Mouse (Mus musculus): ENCODE data around the gene Hist1h2bc. TPM values are rescaled to one million over a fixed set of nuclear protein-coding genes. Genes with fewer than 3 reads are reported as not detected.

Gene Hist1h2bc
- polyA plus RNA-seq, 1 experiment from 2014 or later, result 25.3 TPM

DNA sequence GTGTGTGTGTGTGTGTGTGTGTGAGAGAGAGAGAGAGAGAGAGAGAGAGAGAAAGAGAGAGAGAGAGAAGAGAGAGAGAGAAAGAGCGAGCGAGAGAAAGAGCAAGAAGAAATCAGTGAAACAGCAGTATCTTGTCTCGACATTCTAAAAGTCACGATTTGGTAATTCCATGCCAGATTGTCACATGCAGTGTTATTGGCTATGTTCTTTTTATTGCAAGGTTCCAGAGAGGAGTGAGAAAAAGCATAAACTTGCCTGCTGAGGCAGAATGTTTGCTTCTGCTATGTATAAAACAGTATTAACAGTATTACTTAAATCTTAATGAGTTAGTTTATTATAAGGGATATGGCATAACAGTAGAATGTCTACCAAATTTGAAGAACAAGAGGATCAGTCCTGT is 2.0 kb downstream of the Hist1h2bc start:
- 60% methylated on average over 4 of the region's 4 CpGs for WGBS
- peak overlapping the region; percentile 65 for H3K4me2 ChIP-seq
- H3K9ac ChIP-seq (ENCODE audit: low read length), result peak overlapping the region; percentile 76
- no peaks in the 10 kb centered on the region for H3K9me3 ChIP-seq (ENCODE audit: control insufficient read depth, low read length)
- peak overlapping the region; percentile 95 for H3K27ac ChIP-seq (ENCODE audit: low read depth, low read length)
- no peaks in the 10 kb centered on the region for H3K27me3 ChIP-seq (ENCODE audit: control insufficient read depth, insufficient read depth, low read length)
- H3K4me3 ChIP-seq (ENCODE audit: low read depth, low read length), result peak overlapping the region; percentile 41
- peak; percentile 88 for DNase-seq (ENCODE audit: low spot score, missing footprints)
- no peak for ATAC-seq (ENCODE audit: low FRiP score)
- peaks cover 11% of the 10 kb centered on the region for H3K4me1 ChIP-seq (ENCODE audit: control insufficient read depth, insufficient read depth, low read length)
- no peaks in the 10 kb centered on the region for H3K36me3 ChIP-seq (ENCODE audit: control insufficient read depth, insufficient read depth, low read length)

DNA sequence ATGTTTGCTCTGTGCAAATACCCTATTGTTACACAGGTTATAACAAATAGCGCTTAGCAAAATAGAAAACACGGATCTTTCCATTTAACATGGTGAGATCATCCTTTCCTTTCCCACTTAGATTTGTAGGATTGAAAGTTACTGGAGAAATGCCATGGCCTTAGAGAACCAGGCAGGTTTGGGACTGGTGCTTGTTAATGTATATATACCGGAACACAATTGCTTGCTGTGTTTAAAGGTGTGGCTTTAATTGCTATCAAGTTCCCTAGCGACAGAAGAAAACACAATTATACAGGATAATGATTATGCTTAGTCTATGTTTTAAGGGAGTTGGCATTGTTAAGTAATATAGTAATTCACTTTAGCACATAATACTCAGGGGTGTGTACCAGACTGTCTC is 3.2 kb downstream of the Hist1h2bc start:
- no peaks in the 10 kb centered on the region for H3K27me3 ChIP-seq (ENCODE audit: control insufficient read depth, insufficient read depth, low read length)
- no peak overlapping the region for H3K4me2 ChIP-seq
- no peak overlapping the region for H3K9ac ChIP-seq (ENCODE audit: low read length)
- no peak overlapping the region for H3K4me3 ChIP-seq (ENCODE audit: low read depth, low read length)
- peak; percentile 75 for DNase-seq (ENCODE audit: low spot score, missing footprints)
- 84% methylated on average over 4 of the region's 4 CpGs for WGBS
- peaks cover 11% of the 10 kb centered on the region for H3K4me1 ChIP-seq (ENCODE audit: control insufficient read depth, insufficient read depth, low read length)
- no peak for ATAC-seq (ENCODE audit: low FRiP score)
- no peak overlapping the region for H3K27ac ChIP-seq (ENCODE audit: low read depth, low read length)
- no peaks in the 10 kb centered on the region for H3K36me3 ChIP-seq (ENCODE audit: control insufficient read depth, insufficient read depth, low read length)
- no peaks in the 10 kb centered on the region for H3K9me3 ChIP-seq (ENCODE audit: control insufficient read depth, low read length)

DNA sequence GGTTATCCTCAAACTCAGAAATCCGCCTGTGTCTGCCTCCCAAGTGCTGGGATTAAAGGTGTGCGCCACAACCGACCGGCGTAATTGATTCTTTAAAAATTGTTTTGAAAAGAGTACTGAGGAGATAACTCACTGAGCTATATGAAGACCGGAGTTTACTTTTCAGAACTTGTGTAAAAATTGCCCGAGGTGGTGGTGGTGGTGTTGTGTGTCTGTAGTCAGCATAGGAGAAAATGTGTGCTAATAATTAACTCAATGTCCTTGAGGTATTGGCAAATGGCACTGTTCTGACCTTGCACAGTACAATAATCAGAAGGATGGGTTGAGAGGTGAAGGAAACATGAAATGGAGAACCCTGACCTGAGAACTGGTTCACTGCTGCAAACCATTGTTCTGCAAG is 3.9 kb downstream of the Hist1h2bc start:
- WGBS, result 92% methylated on average over 7 of the region's 7 CpGs
- no peak overlapping the region for H3K27ac ChIP-seq (ENCODE audit: low read depth, low read length)

DNA sequence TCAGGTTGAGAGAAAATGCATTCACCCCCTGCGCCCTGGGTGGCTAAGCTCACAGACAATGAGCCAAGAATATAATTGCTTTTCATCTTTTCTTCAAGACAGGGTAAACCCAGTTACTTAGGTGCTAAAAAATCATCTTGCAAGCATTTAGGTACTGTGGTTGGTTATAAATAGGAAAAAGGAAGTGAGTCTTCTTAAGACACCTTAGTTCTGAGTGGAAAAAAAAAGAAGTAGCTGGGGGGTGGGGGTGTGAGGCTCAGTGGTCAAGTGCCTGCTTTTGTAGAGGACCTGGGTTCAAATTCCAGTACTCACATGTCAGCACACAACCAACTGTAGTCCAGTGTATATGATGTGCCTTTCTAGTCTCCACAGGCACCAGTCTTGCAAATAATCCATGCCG is 5.0 kb downstream of the Hist1h2bc start:
- 89% methylated on average over 2 of the region's 2 CpGs for WGBS

More for the DNA sequence above, 3.9 kb downstream of the Hist1h2bc start:
- no peaks in the 10 kb centered on the region for H3K27me3 ChIP-seq (ENCODE audit: control insufficient read depth, insufficient read depth, low read length)
- H3K36me3 ChIP-seq (ENCODE audit: control insufficient read depth, insufficient read depth, low read length), result no peaks in the 10 kb centered on the region
- ATAC-seq (ENCODE audit: low FRiP score) (no peak), DNase-seq (ENCODE audit: low spot score, missing footprints) (peak; percentile 73)
- no peak overlapping the region for H3K4me3 ChIP-seq (ENCODE audit: low read depth, low read length)
- H3K9ac ChIP-seq (ENCODE audit: low read length), result no peak overlapping the region
- no peak overlapping the region for H3K4me2 ChIP-seq
- H3K4me1 ChIP-seq (ENCODE audit: control insufficient read depth, insufficient read depth, low read length), result peaks cover 5% of the 10 kb centered on the region; the same call in 1 of the 2 replicates
- H3K9me3 ChIP-seq (ENCODE audit: control insufficient read depth, low read length), result no peaks in the 10 kb centered on the region

DNA sequence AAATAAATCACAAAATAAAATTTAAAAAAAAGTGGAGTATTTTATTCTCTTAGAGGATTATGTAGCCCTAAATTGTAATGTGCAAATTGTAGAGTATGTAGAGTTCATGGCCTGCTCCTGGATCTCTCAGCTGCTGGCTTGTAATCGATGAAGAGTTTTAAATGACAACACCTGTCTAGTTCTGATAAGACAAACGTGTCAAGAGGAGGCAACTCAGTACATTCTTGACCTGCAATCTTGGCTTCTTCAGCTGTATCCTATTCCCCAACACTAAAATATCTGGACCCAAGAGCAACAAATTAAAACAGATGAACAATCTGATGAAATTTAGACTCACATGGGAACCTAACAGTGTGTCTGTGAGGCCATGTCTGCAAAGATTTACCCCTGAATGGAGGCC is 5.5 kb downstream of the Hist1h2bc start:
- DNase-seq (ENCODE audit: low spot score, missing footprints), result no peak
- Histone ChIP-seq H3K4me2 (no peak overlapping the region), H3K27me3 (ENCODE audit: control insufficient read depth, insufficient read depth, low read length) (no peaks in the 10 kb centered on the region), H3K9me3 (ENCODE audit: control insufficient read depth, low read length) (no peaks in the 10 kb centered on the region), H3K9ac (ENCODE audit: low read length) (no peak overlapping the region), H3K36me3 (ENCODE audit: control insufficient read depth, insufficient read depth, low read length) (no peaks in the 10 kb centered on the region), H3K27ac (ENCODE audit: low read depth, low read length) (no peak overlapping the region), H3K4me3 (ENCODE audit: low read depth, low read length) (no peak overlapping the region), H3K4me1 (ENCODE audit: control insufficient read depth, insufficient read depth, low read length) (peaks cover 2% of the 10 kb centered on the region; the same call in 1 of the 2 replicates)
- 69% methylated on average over 2 of the region's 2 CpGs for WGBS
- ATAC-seq (ENCODE audit: low FRiP score), result no peak

More for the DNA sequence above, 5.0 kb downstream of the Hist1h2bc start:
- peaks cover 2% of the 10 kb centered on the region; the same call in 1 of the 2 replicates for H3K4me1 ChIP-seq (ENCODE audit: control insufficient read depth, insufficient read depth, low read length)
- H3K4me3 ChIP-seq (ENCODE audit: low read depth, low read length), result no peak overlapping the region
- no peak for DNase-seq (ENCODE audit: low spot score, missing footprints)
- no peak overlapping the region for H3K9ac ChIP-seq (ENCODE audit: low read length)
- H3K4me2 ChIP-seq, result no peak overlapping the region
- no peaks in the 10 kb centered on the region for H3K27me3 ChIP-seq (ENCODE audit: control insufficient read depth, insufficient read depth, low read length)
- no peak for ATAC-seq (ENCODE audit: low FRiP score)
- no peaks in the 10 kb centered on the region for H3K36me3 ChIP-seq (ENCODE audit: control insufficient read depth, insufficient read depth, low read length)
- no peak overlapping the region for H3K27ac ChIP-seq (ENCODE audit: low read depth, low read length)
- no peaks in the 10 kb centered on the region for H3K9me3 ChIP-seq (ENCODE audit: control insufficient read depth, low read length)

DNA sequence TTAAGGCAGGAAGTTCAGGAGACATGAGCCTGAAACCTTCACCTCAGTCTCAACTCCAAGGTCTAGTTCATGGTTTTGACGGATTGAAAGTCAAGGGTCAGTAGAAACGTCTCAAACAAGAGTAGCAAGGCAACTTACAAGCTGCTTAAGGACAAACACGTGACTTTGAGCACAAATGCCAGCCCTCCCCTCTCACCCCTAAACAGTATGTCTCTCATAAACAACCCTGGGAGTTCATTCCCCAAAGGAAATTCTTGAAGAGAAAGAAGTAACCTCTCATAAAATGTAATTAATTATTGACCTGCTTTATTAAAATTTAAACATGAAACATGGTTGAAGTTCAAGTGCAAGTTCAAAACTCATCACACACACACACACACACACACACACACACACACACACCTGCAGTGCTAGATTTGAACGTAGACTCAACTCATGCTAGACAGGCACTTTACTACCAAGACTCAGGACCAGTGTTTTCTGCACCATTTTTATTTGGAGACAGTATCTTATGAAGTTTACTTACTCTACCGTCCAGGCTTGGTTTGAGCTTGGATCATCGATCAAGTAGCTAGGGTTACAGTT is 9.9 kb downstream of the Hist1h2bc start:
- 86% methylated on average over 6 of the region's 6 CpGs for WGBS
- H3K4me1 ChIP-seq (ENCODE audit: control insufficient read depth, insufficient read depth, low read length), result peaks cover 4% of the 10 kb centered on the region; the same call in 1 of the 2 replicates
- H3K9ac ChIP-seq (ENCODE audit: low read length), result no peak overlapping the region
- no peak overlapping the region for H3K4me2 ChIP-seq
- ATAC-seq (ENCODE audit: low FRiP score) (no peak), DNase-seq (ENCODE audit: low spot score, missing footprints) (no peak)
- H3K36me3 ChIP-seq (ENCODE audit: control insufficient read depth, insufficient read depth, low read length), result no peaks in the 10 kb centered on the region
- H3K9me3 ChIP-seq (ENCODE audit: control insufficient read depth, low read length), result no peaks in the 10 kb centered on the region
- no peaks in the 10 kb centered on the region for H3K27me3 ChIP-seq (ENCODE audit: control insufficient read depth, insufficient read depth, low read length)
- no peak overlapping the region for H3K4me3 ChIP-seq (ENCODE audit: low read depth, low read length)
- H3K27ac ChIP-seq (ENCODE audit: low read depth, low read length), result no peak overlapping the region

DNA sequence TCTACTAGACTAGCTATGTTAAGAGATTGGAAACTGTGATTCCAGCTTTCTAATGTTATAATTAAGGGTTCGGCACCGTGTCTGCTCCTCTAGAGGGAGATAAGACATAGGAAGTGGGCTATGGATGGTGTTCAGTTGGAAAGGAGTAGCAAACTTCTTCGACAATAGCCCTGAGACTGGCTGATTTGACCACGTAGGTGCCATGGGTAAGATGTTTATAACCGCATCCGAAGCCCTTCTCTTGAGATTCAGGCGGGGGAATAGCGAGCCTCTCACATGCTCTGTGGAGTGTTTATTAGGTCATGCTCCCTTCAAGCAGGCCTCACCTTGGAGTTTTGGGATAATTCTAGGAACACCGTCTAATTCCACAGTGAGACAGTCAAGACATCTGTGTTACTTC is 11.0 kb downstream of the Hist1h2bc start:
- ATAC-seq (ENCODE audit: low FRiP score) (no peak), DNase-seq (ENCODE audit: low spot score, missing footprints) (no peak)
- no peak overlapping the region for H3K4me3 ChIP-seq (ENCODE audit: low read depth, low read length)
- H3K4me1 ChIP-seq (ENCODE audit: control insufficient read depth, insufficient read depth, low read length), result peaks cover 6% of the 10 kb centered on the region; the same call in 1 of the 2 replicates
- no peak overlapping the region for H3K4me2 ChIP-seq
- H3K9me3 ChIP-seq (ENCODE audit: control insufficient read depth, low read length), result no peaks in the 10 kb centered on the region
- WGBS, result 94% methylated on average over 9 of the region's 9 CpGs
- H3K9ac ChIP-seq (ENCODE audit: low read length), result no peak overlapping the region
- no peaks in the 10 kb centered on the region for H3K36me3 ChIP-seq (ENCODE audit: control insufficient read depth, insufficient read depth, low read length)
- no peak overlapping the region for H3K27ac ChIP-seq (ENCODE audit: low read depth, low read length)
- H3K27me3 ChIP-seq (ENCODE audit: control insufficient read depth, insufficient read depth, low read length), result no peaks in the 10 kb centered on the region

DNA sequence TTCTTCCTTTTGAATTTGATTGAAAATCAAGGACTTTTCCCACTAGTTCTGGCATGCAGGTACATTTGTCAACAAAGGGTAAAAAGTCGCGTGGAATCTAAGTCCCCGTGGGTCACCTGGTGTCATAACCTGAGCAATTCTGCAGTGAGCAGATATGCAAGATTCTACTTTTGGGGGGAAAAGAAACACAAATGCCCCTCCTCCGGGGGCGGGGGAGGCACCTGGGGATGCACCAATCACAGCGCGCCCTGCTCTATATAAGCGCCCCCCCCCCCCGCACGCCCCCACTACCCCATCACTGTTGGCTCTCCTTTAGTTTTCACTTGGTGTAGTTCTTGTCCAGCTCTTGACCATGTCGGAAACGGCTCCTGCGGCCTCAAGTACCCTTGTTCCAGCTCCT is 11.5 kb downstream of the Hist1h2bc start, which contains the start of gene Hist1h1t:
Hist1h1t (plus strand) TSS at position 301 of the 400 bp plus-strand sequence.
- ATAC-seq (ENCODE audit: low FRiP score) (no peak), DNase-seq (ENCODE audit: low spot score, missing footprints) (no peak)
- Histone ChIP-seq H3K9me3 (ENCODE audit: control insufficient read depth, low read length) (no peaks in the 10 kb centered on the region), H3K4me2 (no peak within 1 kb of the TSS), H3K27ac (ENCODE audit: low read depth, low read length) (no peak within 1 kb of the TSS), H3K4me1 (ENCODE audit: control insufficient read depth, insufficient read depth, low read length) (peaks cover 6% of the 10 kb centered on the region; the same call in 1 of the 2 replicates), H3K4me3 (ENCODE audit: low read depth, low read length) (no peak within 1 kb of the TSS), H3K9ac (ENCODE audit: low read length) (no peak within 1 kb of the TSS), H3K36me3 (ENCODE audit: control insufficient read depth, insufficient read depth, low read length) (no peaks in the 10 kb centered on the region), H3K27me3 (ENCODE audit: control insufficient read depth, insufficient read depth, low read length) (no peaks in the 10 kb centered on the region)
- WGBS, result 51% methylated on average over 13 of the region's 13 CpGs

DNA sequence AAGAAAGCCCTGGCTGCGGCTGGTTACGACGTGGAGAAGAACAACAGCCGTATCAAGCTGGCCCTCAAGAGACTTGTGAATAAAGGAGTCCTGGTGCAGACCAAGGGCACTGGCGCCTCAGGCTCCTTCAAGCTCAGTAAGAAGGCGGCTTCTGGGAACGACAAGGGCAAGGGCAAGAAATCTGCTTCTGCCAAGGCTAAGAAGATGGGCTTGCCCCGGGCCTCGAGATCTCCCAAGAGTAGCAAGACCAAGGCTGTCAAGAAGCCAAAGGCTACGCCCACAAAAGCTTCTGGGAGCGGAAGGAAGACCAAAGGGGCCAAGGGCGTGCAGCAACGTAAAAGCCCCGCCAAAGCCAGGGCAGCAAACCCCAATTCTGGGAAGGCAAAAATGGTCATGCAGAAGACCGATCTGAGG is 12.1 kb downstream of the Hist1h2bc start:
- H3K4me3 ChIP-seq (ENCODE audit: low read depth, low read length), result no peak overlapping the region
- peaks cover 6% of the 10 kb centered on the region; the same call in 1 of the 2 replicates for H3K4me1 ChIP-seq (ENCODE audit: control insufficient read depth, insufficient read depth, low read length)
- H3K4me2 ChIP-seq, result no peak overlapping the region
- no peak overlapping the region for H3K27ac ChIP-seq (ENCODE audit: low read depth, low read length)
- no peak for DNase-seq (ENCODE audit: low spot score, missing footprints)
- H3K9ac ChIP-seq (ENCODE audit: low read length), result no peak overlapping the region
- ATAC-seq (ENCODE audit: low FRiP score), result no peak
- H3K27me3 ChIP-seq (ENCODE audit: control insufficient read depth, insufficient read depth, low read length), result no peaks in the 10 kb centered on the region
- 61% methylated on average over 15 of the region's 15 CpGs for WGBS
- H3K36me3 ChIP-seq (ENCODE audit: control insufficient read depth, insufficient read depth, low read length), result no peaks in the 10 kb centered on the region
- H3K9me3 ChIP-seq (ENCODE audit: control insufficient read depth, low read length), result no peaks in the 10 kb centered on the region
